11 mouse cellular contexts compared by ENCODE assay signal in genomic region chr19:58295986-58296841, GRCm38 (mm10).
DNase-seq lines count a peak whose midpoint lies in the region; ATAC-seq and TF ChIP-seq lines count a peak whose summit lies in the region.
"Had no signal": no experiment of that assay in that cellular context is flagged by ENCODE, and none has a peak within 500 bp of the region (broad histone marks: within the 10 kb centered on the region; RNA-seq: fewer than 3 reads in every experiment).

No protein-coding gene starts in this region.

- peak overlapping the region; percentile 28; the same call in 1 of the 2 replicates for H3K4me3 ChIP-seq in gastrocnemius, adult 2 months
- no peak overlapping the region for H3K4me3 ChIP-seq in intestine, postnatal 0 days (ENCODE audit: low read depth, low read length)
- H3K4me3 ChIP-seq: embryonic facial prominence, embryonic 12.5 days; liver, embryonic 13.5 days had no signal

- DNase-seq in adrenal gland, postnatal 25 days: peak; percentile 8
- DNase-seq in adrenal gland, postnatal 14 days: no peak
- peak; percentile 96 for DNase-seq in brain, adult 2 months (ENCODE audit: low read depth, low spot score)
- DNase-seq in gastrocnemius, adult 2 months: peak; percentile 84
- peak; percentile 45 to 52 for DNase-seq in left cerebral cortex, adult 18-20 months (ENCODE audit: low spot score in 2 of 2)
- DNase-seq in kidney, postnatal 14 days: no peak
- DNase-seq in adrenal gland, adult (ENCODE audit: inconsistent age in 2 of 2, low spot score in 1 of 2): no peak
- DNase-seq: liver, embryonic 13.5 days had no signal

- no peaks in the 10 kb centered on the region for H3K36me3 ChIP-seq in intestine, postnatal 0 days (ENCODE audit: control insufficient read depth, insufficient read depth)
- H3K36me3 ChIP-seq: embryonic facial prominence, embryonic 12.5 days; liver, embryonic 13.5 days had no signal

- ATAC-seq in intestine, postnatal 0 days: no peak
- ATAC-seq: Patski had no signal

- H3K4me2 ChIP-seq in intestine, postnatal 0 days (replicated peaks; ENCODE audit: low read depth): no peak overlapping the region
- H3K4me2 ChIP-seq: embryonic facial prominence, embryonic 12.5 days; liver, embryonic 13.5 days had no signal

- no peaks in the 10 kb centered on the region for H3K27me3 ChIP-seq in intestine, postnatal 0 days (replicated peaks; ENCODE audit: control insufficient read depth, insufficient read depth, low read length)
- H3K27me3 ChIP-seq: liver, embryonic 13.5 days; Patski had no signal

- no peaks in the 10 kb centered on the region for H3K4me1 ChIP-seq in intestine, postnatal 0 days (replicated peaks; ENCODE audit: control insufficient read depth, insufficient read depth, low read length)

- H3K9me3 ChIP-seq in intestine, postnatal 0 days (ENCODE audit: control insufficient read depth): no peaks in the 10 kb centered on the region
- H3K9me3 ChIP-seq: embryonic facial prominence, embryonic 12.5 days; liver, embryonic 13.5 days had no signal

- H3K9ac ChIP-seq in intestine, postnatal 0 days (ENCODE audit: low read depth, low read length): no peak overlapping the region
- H3K9ac ChIP-seq: embryonic facial prominence, embryonic 12.5 days; liver, embryonic 13.5 days had no signal

- TF ChIP-seq CTCF in gastrocnemius, adult 2 months (IDR thresholded peaks at IDR 0.05): peak; percentile 39
- TF ChIP-seq CTCF in intestine, postnatal 0 days (IDR thresholded peaks at IDR 0.05; ENCODE audit: low read depth): no peak

- H3K27ac ChIP-seq in gastrocnemius, adult 2 months: no peak overlapping the region
- no peak overlapping the region for H3K27ac ChIP-seq in intestine, postnatal 0 days (ENCODE audit: low read depth, low read length)
- H3K27ac ChIP-seq: embryonic facial prominence, embryonic 12.5 days; liver, embryonic 13.5 days had no signal

- intact Hi-C loops in gastrocnemius, adult 2 months (cut with DNase I): loop anchor here (2.0 to 5.0 kb wide), 2 partner anchors 15 to 156 kb away; no protein-coding TSS in a partner anchor

- 77% methylated on average over 14 of the region's 14 CpGs for WGBS in intestine, postnatal 0 days

Comparison
In these comparisons a context has a peak if more than half of its experiments do, and no peak if none do; other contexts are left out.
1. DNase-seq: peak in adrenal gland, postnatal 25 days (single experiment), brain, adult 2 months (single experiment), gastrocnemius, adult 2 months (single experiment) and left cerebral cortex, adult 18-20 months (2 of 2); none in adrenal gland, postnatal 14 days (single experiment), kidney, postnatal 14 days (single experiment) and adrenal gland, adult (0 of 2).